Mouse (Mus musculus): ENCODE results near the gene Plg. TPM values are rescaled to one million over a fixed set of nuclear protein-coding genes. Genes with fewer than 3 reads are reported as not detected.

The Plg gene
- not detected for total RNA-seq (2023)

GRCm38 (mm10) chr17:12377981-12378705 lies at the start of gene Plg:
Gene Plg (plus strand): TSS chr17:12378608.

Other genes starting within 250 kb of the Plg start
- 10 to 100 TPM; 23.9 to 24.0 TPM for gene Map3k4, start 59.8 kb upstream of the Plg start, total RNA-seq (2023)
- 1 to 10 TPM in 1 of 2 experiments, under 1 TPM in 1; 0.24 to 1.1 TPM for gene Slc22a3, start 129.1 kb downstream of the Plg start, total RNA-seq (2023)
- not detected for gene Slc22a2, start 205.5 kb downstream of the Plg start, total RNA-seq (2023)

Measured in neutrophil, adult 59 days (primary cell).